25 mouse cellular contexts compared by ENCODE assay signal in the genomic region with DNA sequence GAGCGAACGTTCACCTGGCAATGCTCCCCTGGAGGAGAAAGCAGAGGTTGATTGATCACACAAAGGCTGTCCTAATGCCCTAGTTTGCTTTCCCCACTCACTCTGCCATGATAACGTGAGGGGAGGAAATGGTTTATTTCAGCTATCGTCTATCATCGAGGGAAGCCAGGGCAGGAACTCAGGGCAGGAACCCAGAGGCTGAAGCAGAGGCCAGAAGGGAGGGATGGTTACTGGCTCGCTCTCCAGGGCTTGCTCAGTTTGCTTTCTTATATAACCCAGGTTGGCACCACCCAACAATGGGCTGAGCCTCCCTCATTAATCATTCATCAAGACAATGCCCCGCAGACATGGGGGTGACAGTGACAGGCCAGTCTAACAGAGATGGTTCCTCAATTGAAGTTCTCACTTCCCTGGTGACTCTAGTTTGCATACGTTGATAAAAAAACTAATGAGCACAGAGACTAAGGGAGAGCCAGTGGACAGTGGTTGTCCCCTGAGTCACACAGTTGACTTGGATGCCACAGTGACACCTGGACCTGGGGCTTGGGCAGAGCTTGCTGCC.
DNase-seq lines count a peak whose midpoint lies in the region; ATAC-seq and TF ChIP-seq lines count a peak whose summit lies in the region.
"Had no signal": no experiment of that assay in that cellular context is flagged by ENCODE, and none has a peak within 500 bp of the region (broad histone marks: within the 10 kb centered on the region; RNA-seq: fewer than 3 reads in every experiment).

No protein-coding gene starts in this region.

- WGBS in liver, adult 2 months: 14% methylated on average over 8 of the region's 8 CpGs
- WGBS in forebrain, embryonic 11.5 days: 89% methylated on average over 8 of the region's 8 CpGs
- WGBS in kidney, embryonic 15.5 days: 66% methylated on average over 8 of the region's 8 CpGs

- H3K27me3 ChIP-seq in liver, adult 2 months (ENCODE audit: control insufficient read depth, insufficient read depth, low read length): no peaks in the 10 kb centered on the region
- H3K27me3 ChIP-seq in MEL (ENCODE audit: control insufficient read depth in 1 of 2, insufficient read depth in 2 of 2, low read length in 2 of 2): no peaks in the 10 kb centered on the region
- no peaks in the 10 kb centered on the region for H3K27me3 ChIP-seq in forebrain, embryonic 11.5 days (ENCODE audit: control insufficient read depth, insufficient read depth, low read length)
- H3K27me3 ChIP-seq in kidney, embryonic 15.5 days: no peaks in the 10 kb centered on the region
- H3K27me3 ChIP-seq: forebrain, embryonic 12.5 days; midbrain, embryonic 15.5 days; Patski had no signal

- no peak for TF ChIP-seq CTCF in liver, adult 2 months (IDR thresholded peaks at IDR 0.05; ENCODE audit: low read depth, low read length)
- no peak for TF ChIP-seq CTCF in MEL (IDR thresholded peaks at IDR 0.05 in 2 of 3, conservative IDR thresholded peaks at IDR 0.05 in 1 of 3; ENCODE audit: control insufficient read depth in 1 of 3, insufficient read depth in 1 of 3, low read depth in 2 of 3, low read length in 3 of 3, poor library complexity in 1 of 3, severe bottlenecking in 1 of 3)

- no peaks in the 10 kb centered on the region for H3K36me3 ChIP-seq in liver, adult 2 months (ENCODE audit: control insufficient read depth, insufficient read depth, low read length)
- peaks cover 0 to 4% of the 10 kb centered on the region in 2 experiments; a peak in 1 of 4 replicates for H3K36me3 ChIP-seq in MEL (ENCODE audit: control insufficient read depth in 1 of 2, insufficient read depth in 2 of 2, low read length in 2 of 2)
- peaks cover 2% of the 10 kb centered on the region; the same call in 1 of the 2 replicates for H3K36me3 ChIP-seq in forebrain, embryonic 11.5 days (ENCODE audit: control insufficient read depth, insufficient read depth, low read length)
- H3K36me3 ChIP-seq in kidney, embryonic 15.5 days: peaks cover 17% of the 10 kb centered on the region; the same call in 1 of the 2 replicates
- H3K36me3 ChIP-seq: liver, embryonic 12.5 days; midbrain, embryonic 15.5 days had no signal

- H3K9me3 ChIP-seq in MEL (replicated peaks; ENCODE audit: insufficient read depth, low read length): no peaks in the 10 kb centered on the region
- no peaks in the 10 kb centered on the region for H3K9me3 ChIP-seq in forebrain, embryonic 11.5 days (ENCODE audit: control insufficient read depth, low read length)
- H3K9me3 ChIP-seq in kidney, embryonic 15.5 days (replicated peaks): no peaks in the 10 kb centered on the region
- H3K9me3 ChIP-seq: forebrain, embryonic 12.5 days; hindbrain, embryonic 10.5 days; liver, embryonic 12.5 days; megakaryocyte, embryonic 14.5 days; midbrain, embryonic 15.5 days had no signal

- H3K4me1 ChIP-seq in liver, adult 2 months (ENCODE audit: control insufficient read depth, insufficient read depth, low read length): peaks cover 16% of the 10 kb centered on the region
- H3K4me1 ChIP-seq in MEL (ENCODE audit: control insufficient read depth in 1 of 2, insufficient read depth in 2 of 2, low read length in 2 of 2): peaks cover 2 to 19% of the 10 kb centered on the region in 2 experiments; a peak in 3 of 4 replicates
- H3K4me1 ChIP-seq in forebrain, embryonic 11.5 days (replicated peaks; ENCODE audit: control insufficient read depth, insufficient read depth, low read length): no peaks in the 10 kb centered on the region
- no peaks in the 10 kb centered on the region for H3K4me1 ChIP-seq in kidney, embryonic 15.5 days
- H3K4me1 ChIP-seq: liver, embryonic 12.5 days; midbrain, embryonic 15.5 days had no signal

- DNase-seq in liver, adult 2 months (ENCODE audit: extremely low read depth, low read depth, low spot score): peak; percentile 88
- DNase-seq in liver (no peak), MEL (ENCODE audit: low read depth, low spot score) (peak; percentile 72)
- DNase-seq in forebrain, embryonic 11.5 days (ENCODE audit: low spot score): no peak
- DNase-seq: adrenal gland, postnatal 36 days; cerebellum, adult 9-10 months; gastrocnemius, adult 2 months; heart, postnatal 10 days; kidney, postnatal 10 days; lung, adult 18-20 months; lung, postnatal 14 days; right cerebral cortex, adult 18-20 months; thymus, postnatal 14 days had no signal

- peak overlapping the region; percentile 23; the same call in 1 of the 2 replicates for H3K4me3 ChIP-seq in liver, adult 2 months (ENCODE audit: insufficient read depth, low read depth, low read length)
- no peak overlapping the region for H3K4me3 ChIP-seq in MEL (ENCODE audit: control insufficient read depth in 1 of 2, insufficient read depth in 1 of 2, low read depth in 2 of 2, low read length in 2 of 2)
- no peak overlapping the region for H3K4me3 ChIP-seq in forebrain, embryonic 11.5 days (ENCODE audit: low read depth, low read length)
- no peak overlapping the region for H3K4me3 ChIP-seq in kidney, embryonic 15.5 days (replicated peaks)
- H3K4me3 ChIP-seq: forebrain, embryonic 12.5 days; gastrocnemius, adult 2 months; hindbrain, embryonic 10.5 days; liver, embryonic 12.5 days; megakaryocyte, embryonic 14.5 days; midbrain, embryonic 15.5 days had no signal

- peak overlapping the region; percentile 6; the same call in 1 of the 2 replicates for H3K9ac ChIP-seq in liver, adult 2 months (ENCODE audit: low read depth, low read length)
- H3K9ac ChIP-seq in MEL (ENCODE audit: control insufficient read depth, low read depth, low read length, poor library complexity, severe bottlenecking): no peak overlapping the region
- H3K9ac ChIP-seq in forebrain, embryonic 11.5 days (ENCODE audit: low read length): no peak overlapping the region
- H3K9ac ChIP-seq in kidney, embryonic 15.5 days: no peak overlapping the region
- H3K9ac ChIP-seq: forebrain, embryonic 12.5 days; liver, embryonic 12.5 days; midbrain, embryonic 15.5 days had no signal

- H3K4me2 ChIP-seq in forebrain, embryonic 11.5 days (ENCODE audit: low read depth, low read length, severe bottlenecking): no peak overlapping the region
- H3K4me2 ChIP-seq in kidney, embryonic 15.5 days: no peak overlapping the region
- H3K4me2 ChIP-seq: forebrain, embryonic 12.5 days; heart, embryonic 11.5 days; liver, embryonic 12.5 days; midbrain, embryonic 15.5 days had no signal

- H3K27ac ChIP-seq in liver, adult 2 months (replicated peaks; ENCODE audit: insufficient read depth, low read depth, low read length): peak overlapping the region; percentile 82
- no peak overlapping the region for H3K27ac ChIP-seq in MEL (ENCODE audit: control insufficient read depth, low read depth, low read length)
- H3K27ac ChIP-seq in forebrain, embryonic 11.5 days (ENCODE audit: low read depth, low read length): no peak overlapping the region
- no peak overlapping the region for H3K27ac ChIP-seq in kidney, embryonic 15.5 days
- H3K27ac ChIP-seq: forebrain, embryonic 12.5 days; gastrocnemius, adult 2 months; hindbrain, embryonic 10.5 days; hindbrain, postnatal 0 days; liver, embryonic 12.5 days; midbrain, embryonic 15.5 days had no signal

- TF ChIP-seq POLR2A in liver, adult 2 months (IDR thresholded peaks at IDR 0.05; ENCODE audit: extremely low read depth, insufficient read depth, low read length): 0 out of 2 replicates have a peak, but pooled peaks have one; percentile 33
- TF ChIP-seq POLR2A in MEL (IDR thresholded peaks at IDR 0.05; ENCODE audit: control insufficient read depth in 1 of 2, insufficient read depth in 1 of 2, low read depth in 1 of 2, low read length in 2 of 2, poor library complexity in 1 of 2): no peak

- no peaks in the 10 kb centered on the region for H3K79me2 ChIP-seq in liver, adult 2 months (ENCODE audit: control insufficient read depth, insufficient read depth, low read length)
- H3K79me2 ChIP-seq in MEL (ENCODE audit: control insufficient read depth, insufficient read depth, low read length, poor library complexity): no peaks in the 10 kb centered on the region

- no peak for TF ChIP-seq RAD21 in MEL (IDR thresholded peaks at IDR 0.05; ENCODE audit: low read depth, low read length)

- peak; percentile 85 for ATAC-seq in megakaryocyte progenitor cell, adult 5-6 weeks (replicated peaks; ENCODE audit: poor library complexity)
- ATAC-seq in forebrain, embryonic 11.5 days (replicated peaks; ENCODE audit: low FRiP score): no peak
- ATAC-seq in inflammation-experienced regulatory T-cells, adult 6 months: no peak
- no peak for ATAC-seq in kidney, embryonic 15.5 days (replicated peaks; ENCODE audit: low FRiP score)
- ATAC-seq: hindbrain, postnatal 0 days; intestine, postnatal 0 days; liver, embryonic 12.5 days; midbrain, embryonic 15.5 days; Patski had no signal

- TF ChIP-seq EP300 in MEL (IDR thresholded peaks at IDR 0.05; ENCODE audit: low read depth in 1 of 2, low read length in 2 of 2): peak in 1 of 2 experiments; percentile 22; a peak in 1 of 4 replicates

TF ChIP-seq in MEL, 35 proteins besides CTCF, POLR2A, EP300 and RAD21:
- TF ChIP-seq MAZ (IDR thresholded peaks at IDR 0.05; ENCODE audit: low read depth, low read length) (no peak), TBP (IDR thresholded peaks at IDR 0.05; ENCODE audit: low read depth, low read length) (peak; percentile 55; the same call in 1 of the 2 replicates), SIN3A (IDR thresholded peaks at IDR 0.05; ENCODE audit: low read length) (0 out of 2 replicates have a peak, but pooled peaks have one; percentile 15), CHD2 (IDR thresholded peaks at IDR 0.05; ENCODE audit: low read length) (no peak)
TF ChIP-seq in MEL: peak in this region for 2.

Comparison
In these comparisons a context has a peak if more than half of its experiments do, and no peak if none do; other contexts are left out.
1. DNase-seq: peak in liver, adult 2 months (single experiment) and MEL (single experiment); none in liver (single experiment) and forebrain, embryonic 11.5 days (single experiment).